Mouse (Mus musculus): Measurements from ENCODE around the gene Armcx5. TPM values are rescaled to one million over a fixed set of nuclear protein-coding genes. Genes with fewer than 3 reads are reported as not detected.

The Armcx5 gene
- total RNA-seq, 2 experiments from 2014 or later: 5.3 to 5.7 TPM

Small RNA genes lying within 50 kb of the gene (microRNA-seq; reads per million reads assigned to microRNA genes)
- gene Mir1970 (0 reads per million in 2 experiments), gene Mir7646 (0 to 0.54 reads per million in 2 experiments)

Other genes starting within 250 kb of the Armcx5 start
- gene AV320801, start 248.1 kb upstream of the Armcx5 start, total RNA-seq (2021): not detected
- gene Nxf7, start 144.0 kb upstream of the Armcx5 start, total RNA-seq (2021): not detected
- not detected for gene Prame, start 115.0 kb upstream of the Armcx5 start, total RNA-seq (2021)
- not detected for gene Tcp11x2, start 48.9 kb upstream of the Armcx5 start, total RNA-seq (2021)
- not detected for gene Tmsb15a, start 17.5 kb upstream of the Armcx5 start, total RNA-seq (2021)
- gene Gprasp1, start within 50 bp of the Armcx5 start, total RNA-seq (2021): 10 to 100 TPM; 19.7 to 25.1 TPM
- gene Bhlhb9, start 54.9 kb downstream of the Armcx5 start, total RNA-seq (2021): 10 to 100 TPM in 1 of 2 experiments, 1 to 10 TPM in 1; 8.5 to 15.3 TPM
- 1 to 10 TPM; 2.2 to 4.5 TPM for gene Gprasp2, start 96.3 kb downstream of the Armcx5 start, total RNA-seq (2021)

Measured in heart, adult 18-20 months (tissue).